Mouse (Mus musculus) layer of hippocampus, adult 11-12 months (tissue): ENCODE measurements around the gene Slc25a13.

ENCODE experiments used
- DNase-seq: peaks from one replicate; pipeline ENCODE4 v3.0.0; 2022; ENCODE audit warnings: low spot score

The Slc25a13 gene

GRCm38 (mm10) chr6:6167339-6168126, 49.4 kb downstream of the Slc25a13 start:
- DNase-seq: no peak

DNA sequence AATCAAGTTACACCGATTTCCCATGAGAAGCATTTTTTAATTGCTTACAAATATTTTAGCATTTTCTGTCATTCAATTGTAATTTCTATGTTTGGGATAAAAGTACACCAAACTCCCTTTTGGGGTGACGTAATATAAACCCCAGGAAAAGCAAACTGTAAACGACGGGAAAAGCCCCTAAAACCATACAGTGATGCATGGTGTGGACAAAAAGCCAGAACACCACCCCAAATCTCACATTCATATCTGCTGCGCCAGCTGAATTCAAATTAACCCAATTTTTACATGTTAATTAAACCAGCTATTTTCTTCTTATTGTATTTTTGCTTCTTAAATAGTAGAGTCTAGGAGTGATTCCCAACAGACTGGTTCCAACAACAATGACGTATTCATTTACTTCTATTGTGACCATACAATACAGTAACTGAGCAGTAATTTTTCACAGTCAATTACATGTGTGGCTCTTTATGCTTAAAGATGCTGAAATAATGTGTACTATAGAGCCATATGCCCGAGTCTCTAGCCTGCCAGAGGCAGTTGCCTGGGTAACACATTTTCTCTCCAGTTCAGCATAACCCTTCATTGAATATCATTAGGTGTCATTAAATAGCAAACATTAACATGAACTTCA, 53.9 kb downstream of the Slc25a13 start:
- no peak for DNase-seq

DNA sequence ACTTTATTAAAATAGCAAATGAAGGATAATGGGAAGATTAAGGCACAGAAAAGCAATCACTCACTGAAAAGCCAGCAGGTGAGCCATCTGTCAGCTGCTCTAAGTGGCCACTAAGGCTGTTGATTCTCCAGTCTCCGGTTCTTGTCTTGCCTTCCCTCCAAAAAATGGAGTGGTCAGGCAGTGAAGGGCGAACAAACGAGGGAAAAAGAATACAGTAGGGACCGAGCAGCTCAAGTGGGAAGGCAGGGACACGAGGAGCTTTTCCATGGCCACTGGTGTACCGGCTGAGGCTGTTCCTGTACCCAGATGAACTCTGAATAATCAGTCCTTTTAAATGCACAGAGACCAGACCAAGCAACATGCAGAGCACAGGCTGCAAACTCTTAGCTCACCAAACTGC, 54.8 kb downstream of the Slc25a13 start:
- DNase-seq: no peak

- DNase-seq: no peak
These were observed 56.1 kb downstream of the Slc25a13 start for GRCm38 (mm10) chr6:6160645-6161426.

GRCm38 (mm10) chr6:6159221-6159859, 57.6 kb downstream of the Slc25a13 start:
- DNase-seq: no peak

DNA sequence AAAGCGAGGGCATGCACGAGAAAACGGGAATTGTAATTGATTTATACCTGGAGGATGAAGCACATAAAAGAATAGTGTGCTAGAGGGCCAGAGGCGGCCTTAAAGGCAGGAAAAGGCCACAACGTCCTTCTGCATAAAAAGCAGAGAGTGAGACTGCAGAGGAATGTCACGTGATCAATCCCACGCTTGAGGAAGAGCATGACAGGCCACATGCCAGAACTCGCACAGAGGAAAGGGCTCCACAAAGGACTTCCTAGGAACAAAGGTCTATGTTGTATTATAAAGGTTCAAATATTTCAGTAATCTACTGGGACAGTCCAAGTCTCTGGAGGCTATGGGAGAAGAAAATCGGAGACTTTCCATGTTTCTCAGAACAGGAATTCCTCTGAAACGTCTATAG, 63.5 kb downstream of the Slc25a13 start:
- no peak for DNase-seq

- DNase-seq: no peak
These were observed 66.2 kb downstream of the Slc25a13 start for GRCm38 (mm10) chr6:6150811-6151210.

DNA sequence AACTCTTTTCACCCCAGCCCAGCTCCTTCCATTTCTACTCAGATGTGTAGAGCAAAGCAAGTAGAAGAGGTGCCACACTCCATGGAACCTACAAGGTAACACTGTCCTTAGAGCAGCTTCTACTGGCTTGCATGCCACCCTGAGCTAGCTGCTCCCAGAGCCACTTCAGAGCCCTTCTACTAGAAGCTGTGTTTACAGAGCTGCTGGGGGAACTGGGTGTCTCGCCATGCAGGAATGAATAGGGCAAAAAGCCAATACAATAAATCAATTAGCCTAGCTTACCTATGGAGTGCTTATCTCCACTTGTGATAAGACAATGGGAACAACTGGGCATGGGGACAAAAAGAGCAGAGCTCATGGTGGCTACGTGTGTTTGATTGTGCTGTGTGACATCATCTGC, 67.2 kb downstream of the Slc25a13 start:
- DNase-seq: no peak

DNA sequence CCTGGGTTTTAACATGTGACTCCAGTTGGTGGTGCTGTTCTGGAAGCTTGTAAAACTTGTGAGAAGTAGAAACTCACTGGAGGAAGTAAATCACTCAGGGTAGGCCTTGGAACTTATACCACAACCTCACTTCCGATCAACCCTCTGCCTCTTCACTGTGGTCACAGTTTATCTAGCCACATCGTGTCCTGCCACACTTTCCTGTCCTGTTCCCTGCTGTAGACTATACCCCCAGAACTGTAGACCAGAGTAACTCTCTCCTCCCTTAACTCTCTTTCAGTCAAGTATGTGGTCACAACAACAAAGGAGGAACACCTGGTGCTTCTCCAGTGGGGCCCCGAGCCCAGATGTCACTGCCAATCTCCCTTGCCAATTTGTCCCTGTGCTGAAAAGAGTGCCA, 67.6 kb downstream of the Slc25a13 start:
- DNase-seq: no peak

- DNase-seq: no peak
These were observed 71.6 kb downstream of the Slc25a13 start for GRCm38 (mm10) chr6:6145412-6145811.

DNA sequence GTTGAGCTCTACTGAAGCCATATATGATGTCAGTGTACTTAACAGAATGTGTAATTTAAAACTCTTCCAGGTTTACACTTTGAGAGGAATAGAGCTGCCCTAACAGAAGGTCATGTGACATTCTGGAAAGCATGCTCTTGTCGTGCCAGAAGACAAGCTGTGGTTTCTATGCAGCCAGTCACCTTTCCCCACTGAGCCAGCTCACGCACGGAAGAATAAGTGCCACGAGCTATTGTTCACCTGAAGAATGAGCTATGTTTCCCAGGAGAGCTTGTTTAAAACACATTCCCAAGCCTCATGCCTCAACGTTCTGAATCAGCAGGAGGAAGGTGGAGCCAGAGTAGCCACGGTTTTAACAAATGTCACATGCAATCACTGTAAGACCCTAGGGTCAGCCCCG, 73.4 kb downstream of the Slc25a13 start:
- DNase-seq: no peak

GRCm38 (mm10) chr6:6140370-6140769, 76.6 kb downstream of the Slc25a13 start:
- no peak for DNase-seq

GRCm38 (mm10) chr6:6139061-6139460, 77.9 kb downstream of the Slc25a13 start:
- DNase-seq: no peak

DNA sequence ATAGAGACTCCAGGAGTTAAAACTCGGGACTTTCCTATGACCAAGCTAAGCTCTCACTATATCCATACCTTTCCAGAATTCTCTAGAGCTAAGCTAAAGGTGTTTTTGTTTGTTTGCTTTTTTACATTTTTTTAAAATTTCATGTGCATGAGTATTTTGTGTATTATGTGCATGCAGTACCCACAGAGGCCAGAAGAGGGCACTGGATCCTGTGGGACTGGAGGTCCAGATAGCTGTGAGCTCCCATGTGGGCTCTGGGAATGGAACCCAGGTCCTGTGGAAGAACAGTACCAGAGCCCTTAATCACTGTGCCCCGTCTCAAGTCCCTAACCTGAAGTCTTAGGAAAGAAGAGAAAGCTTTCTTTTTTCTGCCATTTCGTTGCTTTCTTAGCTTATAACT, 80.2 kb downstream of the Slc25a13 start:
- DNase-seq: no peak

GRCm38 (mm10) chr6:6134935-6135334, 82.0 kb downstream of the Slc25a13 start:
- no peak for DNase-seq

- no peak for DNase-seq
These were observed 83.4 kb downstream of the Slc25a13 start for GRCm38 (mm10) chr6:6133556-6134050.

DNA sequence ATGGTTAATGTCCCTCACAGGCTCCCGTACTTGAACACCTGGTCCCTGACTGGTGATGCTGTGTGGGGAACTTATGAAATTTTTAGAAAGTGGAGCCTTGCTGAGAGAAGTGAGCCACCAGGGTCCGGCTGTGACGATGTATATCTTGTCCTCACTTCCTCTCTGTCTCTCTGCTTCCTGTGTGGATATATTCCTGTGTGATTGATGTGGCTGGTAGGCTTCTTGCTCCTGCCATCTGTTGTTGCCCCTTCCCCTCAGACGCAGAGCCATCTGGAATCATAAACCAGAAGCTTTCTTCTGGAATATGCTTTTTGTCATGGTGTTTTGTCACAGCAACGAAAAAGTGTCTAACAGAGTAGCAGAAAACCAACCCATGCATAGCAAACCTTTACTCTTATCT, 84.9 kb downstream of the Slc25a13 start:
- no peak for DNase-seq

DNA sequence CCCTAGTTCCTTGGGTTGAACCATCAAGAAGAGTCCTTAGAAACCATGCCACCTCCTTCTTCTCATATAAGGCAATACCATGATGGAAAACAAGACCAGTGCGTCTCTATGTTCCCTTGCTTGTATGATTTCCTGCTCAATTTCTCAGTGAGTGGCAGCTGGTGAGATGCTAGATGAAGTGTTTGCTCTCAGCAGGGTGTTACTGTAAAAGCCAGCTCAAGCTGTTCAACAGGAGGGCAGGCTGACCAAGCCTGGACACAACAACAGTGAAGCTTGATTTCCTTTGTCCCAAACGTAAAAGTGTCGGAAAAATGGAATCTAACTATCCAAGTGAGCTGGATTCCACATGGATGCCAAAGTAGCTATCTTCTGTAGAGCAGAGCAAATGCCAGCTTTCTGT, 91.4 kb downstream of the Slc25a13 start:
- no peak for DNase-seq

DNA sequence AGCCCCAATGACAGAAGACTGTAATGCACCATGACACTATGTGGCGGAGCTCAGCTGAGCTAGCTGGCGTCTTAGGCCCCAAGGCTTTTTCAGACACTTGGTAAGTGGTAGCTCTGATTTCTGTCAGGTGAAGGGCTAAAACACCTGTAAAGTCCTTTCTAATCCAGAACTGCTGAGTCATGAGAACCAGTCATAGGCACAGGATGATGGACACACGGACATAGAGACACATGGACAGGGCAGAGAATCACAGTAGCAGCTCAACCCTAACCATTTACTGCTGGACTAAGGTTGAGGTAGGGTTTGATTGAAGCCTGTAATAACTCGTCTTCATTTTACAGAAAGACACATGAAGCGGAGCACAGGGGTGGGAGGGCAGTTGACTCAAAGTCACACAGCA, 95.1 kb downstream of the Slc25a13 start:
- no peak for DNase-seq

DNA sequence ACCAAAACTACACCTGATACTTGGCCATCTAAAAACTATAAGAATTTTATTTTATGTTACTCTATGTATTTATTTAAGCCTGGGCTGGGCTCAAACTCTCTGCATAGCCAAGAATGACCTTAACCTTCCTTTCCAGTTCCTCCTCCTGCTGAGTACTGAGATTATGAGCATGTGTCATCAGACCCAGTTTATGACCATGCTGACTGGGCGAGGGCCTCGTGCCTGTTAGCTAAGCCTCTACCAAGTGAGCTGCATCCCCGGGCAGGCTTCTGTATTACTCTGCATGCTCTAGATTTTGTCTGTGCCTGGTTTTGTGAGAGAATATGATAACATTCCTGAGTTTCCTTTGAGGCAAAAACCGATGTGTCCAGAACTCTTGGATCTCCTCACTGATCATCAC, 96.1 kb downstream of the Slc25a13 start:
- no peak for DNase-seq

DNA sequence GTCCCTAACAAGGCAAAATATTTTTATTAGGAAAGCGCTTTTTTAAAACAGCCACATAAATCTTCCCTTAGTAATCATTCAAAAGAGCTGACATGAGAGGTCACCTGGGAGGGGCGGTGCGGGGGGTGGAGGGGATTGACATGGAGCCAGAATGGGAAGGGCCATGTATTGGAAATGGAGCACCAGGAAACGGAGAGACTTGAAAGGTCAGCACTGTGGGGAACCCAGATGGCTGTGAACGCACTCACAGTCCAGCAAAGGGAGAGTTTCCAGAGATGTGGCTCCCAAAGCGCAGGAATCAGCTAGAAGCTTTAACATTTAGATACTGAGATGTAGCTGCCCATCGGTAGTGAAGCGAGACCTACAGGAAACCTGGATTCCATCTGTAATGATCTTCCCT, 101.2 kb downstream of the Slc25a13 start:
- no peak for DNase-seq

DNA sequence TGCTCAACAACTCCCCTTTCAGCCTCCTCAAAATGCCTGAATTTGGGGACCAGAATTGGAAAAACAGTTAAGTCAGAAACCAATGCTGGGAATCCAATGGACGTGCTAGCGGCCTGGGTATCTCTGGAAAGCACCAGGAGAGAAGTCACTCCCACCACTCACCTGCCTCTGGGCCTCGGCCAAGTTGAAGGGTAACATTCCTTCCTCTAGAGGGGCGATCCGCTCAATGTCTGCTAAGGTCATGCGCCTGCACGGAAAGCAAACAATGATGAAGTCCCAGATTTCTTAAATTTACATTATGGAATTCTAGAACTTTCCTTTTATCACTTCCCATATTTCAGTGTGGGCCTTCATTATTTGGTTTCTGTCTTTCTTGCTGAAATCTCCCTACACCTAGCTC, 103.2 kb downstream of the Slc25a13 start:
- no peak for DNase-seq
